Mouse (Mus musculus): ENCODE results near the gene Macrod2. TPM values are rescaled to one million over a fixed set of nuclear protein-coding genes. Genes with fewer than 3 reads are reported as not detected.

The Macrod2 gene
- polyA plus RNA-seq, 1 experiment from 2014 or later = 28.7 TPM

GRCm38 (mm10) chr2:141558242-141558827 lies 1163.2 kb downstream of the Macrod2 start:
- Histone ChIP-seq H3K9me3 (ENCODE audit: low read length) (no peaks in the 10 kb centered on the region), H3K4me3 (ENCODE audit: low read length) (no peak overlapping the region), H3K27me3 (ENCODE audit: insufficient read depth, low read length) (no peaks in the 10 kb centered on the region), H3K4me2 (replicated peaks; ENCODE audit: low read depth, low read length) (no peak overlapping the region), H3K36me3 (ENCODE audit: insufficient read depth, low read length) (no peaks in the 10 kb centered on the region), H3K27ac (ENCODE audit: low read length) (no peak overlapping the region), H3K4me1 (ENCODE audit: insufficient read depth, low read length) (no peaks in the 10 kb centered on the region), H3K9ac (replicated peaks; ENCODE audit: low read length) (no peak overlapping the region)
- WGBS = 81% methylated on average over 1 of the region's 1 CpGs
- ATAC-seq (ENCODE audit: low FRiP score, low TSS enrichment) = no peak

- ATAC-seq (ENCODE audit: low FRiP score, low TSS enrichment) = no peak
- H3K4me2 ChIP-seq (replicated peaks; ENCODE audit: low read depth, low read length) = no peak overlapping the region
- no peak overlapping the region for H3K4me3 ChIP-seq (ENCODE audit: low read length)
- H3K27me3 ChIP-seq (ENCODE audit: insufficient read depth, low read length) = no peaks in the 10 kb centered on the region
- H3K9me3 ChIP-seq (ENCODE audit: low read length) = no peaks in the 10 kb centered on the region
- H3K27ac ChIP-seq (ENCODE audit: low read length) = no peak overlapping the region
- H3K36me3 ChIP-seq (ENCODE audit: insufficient read depth, low read length) = no peaks in the 10 kb centered on the region
- no peaks in the 10 kb centered on the region for H3K4me1 ChIP-seq (ENCODE audit: insufficient read depth, low read length)
- H3K9ac ChIP-seq (replicated peaks; ENCODE audit: low read length) = no peak overlapping the region
- 52% methylated on average over 3 of the region's 3 CpGs for WGBS
Observed at GRCm38 (mm10) chr2:141565986-141566385, 1170.9 kb downstream of the Macrod2 start.

- Histone ChIP-seq H3K4me1 (ENCODE audit: insufficient read depth, low read length) (no peaks in the 10 kb centered on the region), H3K4me3 (ENCODE audit: low read length) (no peak overlapping the region), H3K9me3 (ENCODE audit: low read length) (no peaks in the 10 kb centered on the region), H3K36me3 (ENCODE audit: insufficient read depth, low read length) (no peaks in the 10 kb centered on the region), H3K27ac (ENCODE audit: low read length) (no peak overlapping the region), H3K27me3 (ENCODE audit: insufficient read depth, low read length) (no peaks in the 10 kb centered on the region), H3K9ac (replicated peaks; ENCODE audit: low read length) (no peak overlapping the region), H3K4me2 (replicated peaks; ENCODE audit: low read depth, low read length) (no peak overlapping the region)
- 8% methylated on average over 3 of the region's 3 CpGs for WGBS
- ATAC-seq (ENCODE audit: low FRiP score, low TSS enrichment) = peak; percentile 46; the same call in 1 of the 2 replicates
Observed at GRCm38 (mm10) chr2:141571360-141571759, 1176.3 kb downstream of the Macrod2 start.

- Histone ChIP-seq H3K4me2 (replicated peaks; ENCODE audit: low read depth, low read length) (no peak overlapping the region), H3K27ac (ENCODE audit: low read length) (no peak overlapping the region), H3K4me1 (ENCODE audit: insufficient read depth, low read length) (no peaks in the 10 kb centered on the region), H3K9ac (replicated peaks; ENCODE audit: low read length) (no peak overlapping the region), H3K36me3 (ENCODE audit: insufficient read depth, low read length) (no peaks in the 10 kb centered on the region), H3K9me3 (ENCODE audit: low read length) (no peaks in the 10 kb centered on the region), H3K4me3 (ENCODE audit: low read length) (no peak overlapping the region), H3K27me3 (ENCODE audit: insufficient read depth, low read length) (no peaks in the 10 kb centered on the region)
- ATAC-seq (ENCODE audit: low FRiP score, low TSS enrichment) = no peak
Observed at GRCm38 (mm10) chr2:141578206-141578605, 1183.1 kb downstream of the Macrod2 start.

- no peaks in the 10 kb centered on the region for H3K9me3 ChIP-seq (ENCODE audit: low read length)
- ATAC-seq (ENCODE audit: low FRiP score, low TSS enrichment) = no peak
- no peaks in the 10 kb centered on the region for H3K36me3 ChIP-seq (ENCODE audit: insufficient read depth, low read length)
- H3K4me2 ChIP-seq (replicated peaks; ENCODE audit: low read depth, low read length) = no peak overlapping the region
- 61% methylated on average over 3 of the region's 3 CpGs for WGBS
- H3K4me1 ChIP-seq (ENCODE audit: insufficient read depth, low read length) = 0 out of 2 replicates have a peak, but pooled peaks cover 6% of the 10 kb centered on the region
- H3K27ac ChIP-seq (ENCODE audit: low read length) = no peak overlapping the region
- no peak overlapping the region for H3K9ac ChIP-seq (replicated peaks; ENCODE audit: low read length)
- no peaks in the 10 kb centered on the region for H3K27me3 ChIP-seq (ENCODE audit: insufficient read depth, low read length)
- H3K4me3 ChIP-seq (ENCODE audit: low read length) = no peak overlapping the region
Observed at GRCm38 (mm10) chr2:141582431-141582830, 1187.3 kb downstream of the Macrod2 start.

- no peak overlapping the region for H3K4me3 ChIP-seq (ENCODE audit: low read length)
- 0 out of 2 replicates have a peak, but pooled peaks cover 6% of the 10 kb centered on the region for H3K4me1 ChIP-seq (ENCODE audit: insufficient read depth, low read length)
- no peak overlapping the region for H3K27ac ChIP-seq (ENCODE audit: low read length)
- no peaks in the 10 kb centered on the region for H3K36me3 ChIP-seq (ENCODE audit: insufficient read depth, low read length)
- 0 out of 2 replicates have a peak, but pooled peaks have one; percentile 35 for ATAC-seq (ENCODE audit: low FRiP score, low TSS enrichment)
- H3K9ac ChIP-seq (replicated peaks; ENCODE audit: low read length) = no peak overlapping the region
- WGBS = 12% methylated on average over 4 of the region's 4 CpGs
- no peak overlapping the region for H3K4me2 ChIP-seq (replicated peaks; ENCODE audit: low read depth, low read length)
- H3K27me3 ChIP-seq (ENCODE audit: insufficient read depth, low read length) = no peaks in the 10 kb centered on the region
- H3K9me3 ChIP-seq (ENCODE audit: low read length) = no peaks in the 10 kb centered on the region
Observed at GRCm38 (mm10) chr2:141582933-141583332, 1187.8 kb downstream of the Macrod2 start.

GRCm38 (mm10) chr2:141587290-141587689 lies 1192.2 kb downstream of the Macrod2 start:
- no peak for ATAC-seq (ENCODE audit: low FRiP score, low TSS enrichment)
- Histone ChIP-seq H3K9ac (replicated peaks; ENCODE audit: low read length) (no peak overlapping the region), H3K4me3 (ENCODE audit: low read length) (no peak overlapping the region), H3K4me1 (ENCODE audit: insufficient read depth, low read length) (0 out of 2 replicates have a peak, but pooled peaks cover 6% of the 10 kb centered on the region), H3K4me2 (replicated peaks; ENCODE audit: low read depth, low read length) (no peak overlapping the region), H3K27ac (ENCODE audit: low read length) (no peak overlapping the region), H3K27me3 (ENCODE audit: insufficient read depth, low read length) (no peaks in the 10 kb centered on the region), H3K36me3 (ENCODE audit: insufficient read depth, low read length) (no peaks in the 10 kb centered on the region), H3K9me3 (ENCODE audit: low read length) (no peaks in the 10 kb centered on the region)
- 78% methylated on average over 2 of the region's 2 CpGs for WGBS

GRCm38 (mm10) chr2:141591326-141591725 lies 1196.2 kb downstream of the Macrod2 start:
- H3K36me3 ChIP-seq (ENCODE audit: insufficient read depth, low read length) = no peaks in the 10 kb centered on the region
- no peak overlapping the region for H3K4me2 ChIP-seq (replicated peaks; ENCODE audit: low read depth, low read length)
- H3K27me3 ChIP-seq (ENCODE audit: insufficient read depth, low read length) = no peaks in the 10 kb centered on the region
- H3K9me3 ChIP-seq (ENCODE audit: low read length) = no peaks in the 10 kb centered on the region
- no peak overlapping the region for H3K4me3 ChIP-seq (ENCODE audit: low read length)
- 68% methylated on average over 4 of the region's 4 CpGs for WGBS
- no peak overlapping the region for H3K9ac ChIP-seq (replicated peaks; ENCODE audit: low read length)
- H3K4me1 ChIP-seq (ENCODE audit: insufficient read depth, low read length) = no peaks in the 10 kb centered on the region
- ATAC-seq (ENCODE audit: low FRiP score, low TSS enrichment) = no peak
- no peak overlapping the region for H3K27ac ChIP-seq (ENCODE audit: low read length)

GRCm38 (mm10) chr2:141594811-141595210 lies 1199.7 kb downstream of the Macrod2 start:
- no peak for ATAC-seq (ENCODE audit: low FRiP score, low TSS enrichment)
- 72% methylated on average over 4 of the region's 4 CpGs for WGBS
- H3K4me1 ChIP-seq (ENCODE audit: insufficient read depth, low read length) = no peaks in the 10 kb centered on the region
- H3K9ac ChIP-seq (replicated peaks; ENCODE audit: low read length) = no peak overlapping the region
- H3K27ac ChIP-seq (ENCODE audit: low read length) = no peak overlapping the region
- H3K4me3 ChIP-seq (ENCODE audit: low read length) = no peak overlapping the region
- H3K4me2 ChIP-seq (replicated peaks; ENCODE audit: low read depth, low read length) = no peak overlapping the region
- H3K36me3 ChIP-seq (ENCODE audit: insufficient read depth, low read length) = no peaks in the 10 kb centered on the region
- H3K27me3 ChIP-seq (ENCODE audit: insufficient read depth, low read length) = no peaks in the 10 kb centered on the region
- H3K9me3 ChIP-seq (ENCODE audit: low read length) = no peaks in the 10 kb centered on the region

GRCm38 (mm10) chr2:141617721-141618120 lies 1222.6 kb downstream of the Macrod2 start:
- Histone ChIP-seq H3K4me2 (replicated peaks; ENCODE audit: low read depth, low read length) (no peak overlapping the region), H3K9ac (replicated peaks; ENCODE audit: low read length) (no peak overlapping the region), H3K9me3 (ENCODE audit: low read length) (no peaks in the 10 kb centered on the region), H3K27ac (ENCODE audit: low read length) (no peak overlapping the region), H3K4me1 (ENCODE audit: insufficient read depth, low read length) (no peaks in the 10 kb centered on the region), H3K36me3 (ENCODE audit: insufficient read depth, low read length) (no peaks in the 10 kb centered on the region), H3K4me3 (ENCODE audit: low read length) (no peak overlapping the region), H3K27me3 (ENCODE audit: insufficient read depth, low read length) (no peaks in the 10 kb centered on the region)
- 88% methylated on average over 2 of the region's 2 CpGs for WGBS
- ATAC-seq (ENCODE audit: low FRiP score, low TSS enrichment) = no peak

All from kidney, embryonic 16.5 days (tissue).